Mouse (Mus musculus): ENCODE results near the gene Alpl. TPM values are rescaled to one million over a fixed set of nuclear protein-coding genes. Genes with fewer than 3 reads are reported as not detected.
A peak's percentile ranks its signal among the peaks of the same experiment; 100 is the strongest.

Alpl gene
- total RNA-seq, 2 experiments from 2014 or later = 8.0 to 8.8 TPM

DNA sequence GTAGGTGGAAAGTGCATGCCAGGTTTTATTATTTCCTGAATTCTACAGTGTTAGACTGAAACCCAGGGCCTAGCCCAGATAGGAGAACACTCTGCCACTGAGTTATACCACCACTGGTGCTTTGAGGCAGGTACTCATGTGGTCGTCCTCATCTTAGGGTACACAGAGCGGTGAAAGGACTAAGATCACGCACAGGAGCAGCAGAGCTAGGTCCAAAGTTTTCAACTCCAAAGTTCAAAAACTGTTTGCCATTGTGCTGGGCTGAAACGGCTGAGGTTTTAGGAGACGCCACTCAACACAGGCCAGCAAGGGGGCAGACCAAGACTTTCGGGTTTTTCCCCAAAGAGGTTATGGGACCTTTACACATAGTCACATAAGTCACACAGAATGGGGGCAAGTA lies 21.7 kb downstream of the Alpl start:
- intact Hi-C loops (cut with DNase I) = no loop called here
- no peak for DNase-seq (ENCODE audit: low spot score in 2 of 2)

GRCm38 (mm10) chr4:137774013-137774412 lies 22.2 kb downstream of the Alpl start:
- intact Hi-C loops (cut with DNase I) = no loop called here
- DNase-seq (ENCODE audit: low spot score in 2 of 2) = no peak

- intact Hi-C loops (cut with DNase I) = no loop called here
- no peak for DNase-seq (ENCODE audit: low spot score in 2 of 2)
Observed at GRCm38 (mm10) chr4:137773369-137773899, 22.8 kb downstream of the Alpl start.

DNA sequence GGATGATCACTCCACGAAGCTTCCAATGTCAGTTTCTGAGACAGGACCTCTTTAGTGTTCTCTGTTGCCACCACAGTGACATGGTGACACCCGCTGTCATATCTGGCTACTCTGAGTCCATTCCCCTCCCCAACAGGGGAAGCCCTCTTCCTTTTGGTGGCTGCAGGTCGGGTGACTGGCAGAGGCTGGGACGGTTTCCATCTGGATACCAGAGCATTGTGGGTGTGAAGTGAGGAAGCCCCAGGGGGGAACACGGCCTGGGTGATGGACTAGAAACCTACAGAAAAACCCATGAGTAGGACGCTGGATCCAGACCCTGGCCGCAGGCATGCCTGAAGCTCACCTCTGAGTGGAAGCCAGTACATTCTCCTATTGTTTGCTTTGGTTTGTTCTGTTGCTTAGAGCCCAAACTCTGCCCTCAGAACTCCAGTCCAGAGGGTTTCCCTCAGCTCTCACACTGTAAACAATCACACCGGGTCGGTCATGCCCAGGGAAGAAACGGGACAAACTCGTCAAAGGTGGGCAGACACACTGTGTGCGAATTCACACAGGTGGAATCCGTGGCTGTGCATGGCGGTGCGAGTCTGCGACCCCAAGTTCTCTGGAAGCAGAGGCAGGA lies 23.6 kb downstream of the Alpl start:
- intact Hi-C loops (cut with DNase I) = no loop called here
- no peak for DNase-seq (ENCODE audit: low spot score in 2 of 2)

DNA sequence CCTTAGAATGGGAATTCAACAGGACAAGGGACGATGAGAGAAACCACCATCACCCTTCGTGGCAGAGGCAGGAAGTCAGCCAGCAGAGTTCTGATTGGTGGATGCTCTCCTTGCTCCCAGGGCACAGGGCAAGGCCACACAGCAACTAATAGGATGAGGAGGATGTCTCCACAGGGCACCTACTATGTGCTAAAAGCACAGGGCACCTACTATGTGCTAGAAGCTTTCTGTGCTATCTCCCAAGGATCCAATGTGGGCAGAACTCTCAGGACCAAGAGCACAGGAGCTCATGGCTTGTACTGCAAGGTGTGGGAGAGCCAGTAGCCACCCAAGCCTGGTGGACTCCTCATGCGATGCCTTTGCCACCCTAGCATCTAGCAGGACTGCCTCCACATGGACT lies 24.4 kb downstream of the Alpl start:
- DNase-seq (ENCODE audit: low spot score in 2 of 2) = no peak
- intact Hi-C loops (cut with DNase I) = no loop called here

GRCm38 (mm10) chr4:137770901-137771612 lies 25.1 kb downstream of the Alpl start:
- peak in 1 of 2 experiments; percentile 71 for DNase-seq (ENCODE audit: low spot score in 2 of 2)
- intact Hi-C loops (cut with DNase I) = no loop called here

DNA sequence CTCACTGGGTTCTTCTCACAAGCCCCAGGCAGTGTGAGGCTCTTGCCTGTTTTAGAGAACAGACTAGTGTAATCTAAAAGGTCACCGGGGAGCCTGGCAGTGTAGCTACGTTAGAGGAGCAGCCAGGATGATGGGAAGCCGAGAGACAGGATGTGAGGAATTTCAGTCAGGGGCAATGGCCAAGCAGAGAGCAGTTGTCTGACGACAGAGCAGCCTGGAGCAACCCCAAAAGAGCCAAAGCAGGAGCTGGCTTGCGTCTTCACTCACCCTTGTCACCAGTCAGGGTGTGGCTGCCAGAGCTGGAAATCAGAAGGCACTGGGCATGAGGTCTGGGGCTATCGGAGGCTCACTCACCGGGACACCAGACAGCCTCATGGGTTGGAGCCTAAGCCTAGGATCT lies 26.5 kb downstream of the Alpl start:
- DNase-seq (ENCODE audit: low spot score in 2 of 2) = no peak
- intact Hi-C loops (cut with DNase I) = no loop called here

- intact Hi-C loops (cut with DNase I) = no loop called here
- DNase-seq (ENCODE audit: low spot score in 2 of 2) = no peak
Observed at GRCm38 (mm10) chr4:137768831-137769230, 27.4 kb downstream of the Alpl start.

DNA sequence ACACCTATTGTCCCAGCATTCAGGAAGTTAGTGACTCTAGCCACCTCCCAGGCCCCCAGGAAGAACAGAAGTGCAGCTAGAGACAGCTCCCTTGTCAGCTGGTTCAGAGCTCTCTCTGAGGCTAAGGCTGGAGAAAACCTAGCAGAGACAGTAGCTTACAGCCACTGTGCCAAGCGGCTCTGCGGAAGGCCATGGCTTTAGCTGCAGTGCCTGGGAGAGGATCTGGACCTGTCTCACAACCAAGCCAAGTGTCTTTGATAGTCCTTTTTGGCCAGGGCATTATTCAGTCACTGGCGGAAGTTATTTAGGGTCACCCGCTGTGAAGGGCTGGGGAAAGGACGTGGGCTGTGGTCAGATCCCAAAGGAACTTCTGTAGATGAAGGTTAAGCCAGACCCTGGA lies 27.8 kb downstream of the Alpl start:
- intact Hi-C loops (cut with DNase I) = no loop called here
- no peak for DNase-seq (ENCODE audit: low spot score in 2 of 2)

DNA sequence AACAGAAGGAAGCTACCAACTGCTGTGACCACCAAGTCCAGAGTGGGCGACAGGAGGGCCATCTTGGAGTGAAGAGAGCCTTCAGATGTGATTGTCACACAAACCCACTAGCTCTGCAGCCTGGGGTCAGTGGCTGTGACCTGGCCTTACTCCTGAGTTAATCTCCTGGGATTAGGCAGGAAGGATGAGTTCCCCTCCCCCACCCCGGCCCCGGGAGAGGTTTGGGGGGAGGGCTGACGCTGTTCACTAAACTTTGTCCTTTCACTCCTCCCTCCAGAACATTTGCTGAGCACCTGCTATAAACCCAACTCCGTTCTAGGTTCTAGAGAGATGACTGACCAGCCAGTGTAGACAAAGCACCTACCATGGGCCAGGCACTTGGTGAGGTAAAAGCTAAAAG lies 29.8 kb downstream of the Alpl start:
- intact Hi-C loops (cut with DNase I) = no loop called here
- DNase-seq (ENCODE audit: low spot score in 2 of 2) = no peak

DNA sequence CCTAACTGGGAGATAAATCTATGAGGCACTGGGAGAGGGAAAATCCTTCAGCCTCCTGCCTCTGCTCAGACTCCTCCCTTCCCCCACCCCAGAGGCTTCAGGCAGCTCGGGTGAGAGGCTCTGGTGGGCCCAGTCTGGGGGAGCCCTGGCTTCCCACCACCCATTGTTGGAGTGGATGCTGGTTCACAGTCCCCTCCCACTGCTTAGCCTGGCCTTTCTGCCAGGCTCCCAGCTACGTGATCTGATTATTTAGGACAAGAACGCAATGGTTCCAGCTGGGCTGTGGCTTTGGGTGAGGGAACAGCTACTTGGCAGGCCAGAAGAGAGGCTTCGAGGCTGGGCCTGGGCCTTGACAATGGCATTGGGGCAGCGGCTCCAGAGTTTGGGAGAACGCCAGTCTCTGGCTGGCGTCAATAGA lies 30.6 kb downstream of the Alpl start:
- intact Hi-C loops (cut with DNase I) = no loop called here
- DNase-seq (ENCODE audit: low spot score in 2 of 2) = peak; percentile 43 to 70

DNA sequence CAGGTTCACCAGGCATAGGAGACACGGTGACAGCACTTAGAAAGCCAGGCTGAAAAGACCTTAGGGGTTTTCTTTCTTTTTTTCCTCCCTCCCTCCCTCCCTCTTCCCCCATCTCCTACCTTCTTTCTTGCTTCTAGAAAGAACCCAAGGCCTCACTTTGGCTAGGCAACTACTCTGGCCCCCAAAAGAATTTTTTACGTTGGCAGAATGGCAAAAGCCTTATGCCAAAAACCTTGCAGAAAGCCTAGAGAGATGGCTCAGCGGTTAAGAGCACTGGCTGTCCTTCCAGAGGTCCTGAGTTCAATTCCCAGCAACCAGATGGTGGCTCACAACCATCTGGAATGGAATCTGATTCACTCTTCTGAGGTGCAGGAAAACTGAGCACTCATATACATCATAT lies 31.6 kb downstream of the Alpl start:
- no peak for DNase-seq (ENCODE audit: low spot score in 2 of 2)
- intact Hi-C loops (cut with DNase I) = no loop called here

DNA sequence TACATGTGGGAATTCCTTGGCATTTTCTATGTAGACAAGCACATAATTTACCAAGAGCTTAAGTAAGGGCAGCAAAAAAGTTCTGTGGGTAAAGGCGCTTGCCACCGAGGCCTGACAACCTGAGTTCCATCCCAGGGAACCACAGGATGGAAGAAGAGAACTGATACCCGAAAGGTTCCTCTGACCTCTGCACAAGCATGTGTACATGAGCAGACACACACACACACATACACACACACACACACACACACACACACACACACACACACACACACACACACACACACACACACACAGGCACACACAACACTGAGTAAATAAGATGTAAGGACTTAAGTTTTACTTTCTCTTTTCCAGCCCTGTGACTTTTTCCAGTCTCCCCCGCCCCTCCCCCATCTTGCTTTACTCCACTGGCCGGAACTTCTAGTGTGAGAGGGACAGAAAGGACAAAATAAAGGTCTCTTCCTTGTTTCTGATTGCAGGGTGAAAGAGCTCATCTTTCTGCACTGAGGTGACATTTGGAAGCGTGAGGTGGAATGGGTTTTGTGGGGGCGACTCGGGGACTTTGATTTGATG lies 32.2 kb downstream of the Alpl start:
- intact Hi-C loops (cut with DNase I) = no loop called here
- DNase-seq (ENCODE audit: low spot score in 2 of 2) = no peak

DNA sequence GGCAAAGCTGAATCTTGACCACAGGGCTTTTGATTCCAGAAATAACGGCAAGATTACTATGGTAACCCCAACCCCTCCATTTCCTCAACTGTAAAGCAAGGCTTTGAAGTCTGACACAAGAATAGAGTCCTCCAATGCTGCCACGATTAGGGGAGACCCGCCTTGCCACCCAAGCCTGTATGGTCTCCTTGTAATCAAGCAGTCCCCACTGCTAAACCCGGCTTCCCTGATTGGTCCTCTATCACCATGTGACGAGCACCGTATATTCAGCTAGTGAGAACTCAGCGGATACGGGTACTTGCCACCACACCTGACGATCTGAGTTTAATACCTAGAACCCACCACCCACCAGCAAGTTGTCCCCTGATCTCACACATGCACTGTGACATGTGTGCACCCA lies 33.3 kb downstream of the Alpl start:
- intact Hi-C loops (cut with DNase I) = no loop called here
- DNase-seq (ENCODE audit: low spot score in 2 of 2) = no peak

GRCm38 (mm10) chr4:137754446-137754845 lies 41.7 kb downstream of the Alpl start:
- intact Hi-C loops (cut with DNase I) = no loop called here
- DNase-seq (ENCODE audit: low spot score in 2 of 2) = no peak

DNA sequence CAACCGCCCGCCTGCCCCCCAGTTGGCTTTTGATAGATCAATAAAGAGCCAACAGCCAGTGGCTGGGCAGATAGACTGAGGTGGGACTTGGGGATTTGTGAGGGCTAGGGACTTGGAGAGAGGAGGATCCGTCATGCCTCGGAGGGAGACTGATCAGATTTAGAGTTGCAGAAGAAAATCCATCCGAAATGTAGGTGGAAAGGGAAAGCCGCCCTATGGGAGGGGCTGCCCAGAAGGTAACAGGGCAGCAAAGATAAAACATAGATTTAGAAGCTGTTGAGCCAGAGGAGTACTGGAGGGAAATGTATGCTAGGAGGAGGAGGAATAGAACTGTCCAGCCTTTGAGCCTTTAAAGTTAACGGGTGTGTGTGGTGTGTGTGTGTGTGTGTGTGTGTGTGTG lies 43.0 kb downstream of the Alpl start:
- DNase-seq (ENCODE audit: low spot score in 2 of 2) = no peak
- intact Hi-C loops (cut with DNase I) = no loop called here

DNA sequence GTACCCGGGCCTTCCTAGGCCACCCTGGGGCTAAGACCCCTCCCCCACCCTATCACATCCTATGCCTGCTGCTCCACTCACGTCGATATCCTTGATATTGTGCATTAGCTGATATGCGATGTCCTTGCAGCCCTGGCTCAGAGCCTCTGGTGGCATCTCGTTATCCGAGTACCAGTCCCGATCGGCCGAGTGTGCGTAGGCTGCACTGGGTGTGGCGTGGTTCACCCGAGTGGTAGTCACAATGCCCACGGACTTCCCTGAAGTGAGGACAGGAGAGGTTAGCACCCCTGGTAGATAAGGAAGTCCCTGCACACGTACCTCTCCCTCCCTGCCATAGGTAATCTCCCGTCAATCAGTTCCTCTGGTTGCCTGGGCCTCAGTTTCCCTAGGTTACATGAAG lies 43.7 kb downstream of the Alpl start:
- no peak for DNase-seq (ENCODE audit: low spot score in 2 of 2)
- intact Hi-C loops (cut with DNase I) = no loop called here

- no peak for DNase-seq (ENCODE audit: low spot score in 2 of 2)
- intact Hi-C loops (cut with DNase I) = no loop called here
Observed at GRCm38 (mm10) chr4:137751717-137752116, 44.5 kb downstream of the Alpl start.

DNA sequence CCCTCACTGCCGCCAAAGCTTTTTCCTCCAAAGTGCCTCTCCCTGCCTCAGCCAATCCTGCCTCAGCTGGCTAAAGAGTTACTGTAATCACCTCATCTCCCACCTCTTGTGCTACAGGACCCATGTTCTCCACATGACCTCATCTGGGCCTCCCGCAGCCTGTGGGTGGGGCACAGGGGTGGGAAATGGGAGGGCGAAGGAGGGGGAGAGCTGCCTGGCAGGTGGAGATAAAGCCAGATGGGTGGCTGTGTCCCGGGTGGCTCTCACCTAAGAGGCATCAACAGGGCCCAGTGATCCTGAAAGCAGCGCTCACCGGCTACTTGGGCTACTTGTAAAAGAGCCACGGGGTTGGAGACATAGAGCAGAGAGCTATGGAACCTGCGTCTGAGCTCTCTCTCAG lies 44.9 kb downstream of the Alpl start:
- intact Hi-C loops (cut with DNase I) = no loop called here
- no peak for DNase-seq (ENCODE audit: low spot score in 2 of 2)

GRCm38 (mm10) chr4:137750121-137750520 lies 46.1 kb downstream of the Alpl start:
- intact Hi-C loops (cut with DNase I) = no loop called here
- no peak for DNase-seq (ENCODE audit: low spot score in 2 of 2)

DNA sequence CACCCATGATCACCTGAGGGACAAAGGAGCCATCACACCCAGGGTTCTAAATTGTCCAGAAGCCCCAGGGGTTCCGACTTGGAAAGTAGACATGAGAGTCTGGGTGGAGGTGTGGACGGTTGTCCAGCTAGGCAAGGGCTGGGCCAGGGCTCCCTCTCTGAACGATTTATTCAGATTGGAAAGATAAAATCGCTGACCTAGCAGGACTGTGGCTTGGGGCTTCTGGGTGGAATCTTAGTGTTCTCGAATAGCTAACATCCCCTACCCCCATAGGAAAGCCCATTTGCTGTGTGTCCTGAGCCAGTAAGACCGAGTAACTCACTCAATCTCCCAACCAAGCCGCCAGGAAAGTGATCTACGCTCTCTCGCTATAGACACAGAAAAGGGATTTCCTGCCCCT lies 46.5 kb downstream of the Alpl start:
- DNase-seq (ENCODE audit: low spot score in 2 of 2) = no peak
- intact Hi-C loops (cut with DNase I) = no loop called here
